Mouse (Mus musculus) CD4-positive, CD25-positive, alpha-beta regulatory T cell, adult 2 months (primary cell): Measurements from ENCODE around the gene Ezh1.

Source experiments
- DNase-seq: peaks from one replicate; pipeline ENCODE4 v3.0.0-alpha.2; 2012; ENCODE audit warnings: low read depth, low spot score

Gene Ezh1

DNA sequence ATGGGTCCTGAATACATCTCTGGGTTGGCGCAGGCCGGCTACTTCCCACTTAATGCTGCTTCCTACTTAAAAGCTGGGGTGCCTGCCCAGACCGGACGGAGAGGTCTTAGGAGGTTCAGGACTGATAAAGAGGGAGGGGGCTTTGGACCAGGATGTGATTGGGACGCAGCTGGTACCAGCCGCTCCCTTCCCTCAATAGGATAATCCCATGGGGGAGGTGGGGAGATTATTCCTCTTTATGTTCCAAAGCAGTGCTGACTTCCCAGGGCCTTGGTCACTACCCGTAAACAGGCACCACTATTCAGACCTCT, 20.4 kb upstream of the Ezh1 start:
- DNase-seq: no peak

DNA sequence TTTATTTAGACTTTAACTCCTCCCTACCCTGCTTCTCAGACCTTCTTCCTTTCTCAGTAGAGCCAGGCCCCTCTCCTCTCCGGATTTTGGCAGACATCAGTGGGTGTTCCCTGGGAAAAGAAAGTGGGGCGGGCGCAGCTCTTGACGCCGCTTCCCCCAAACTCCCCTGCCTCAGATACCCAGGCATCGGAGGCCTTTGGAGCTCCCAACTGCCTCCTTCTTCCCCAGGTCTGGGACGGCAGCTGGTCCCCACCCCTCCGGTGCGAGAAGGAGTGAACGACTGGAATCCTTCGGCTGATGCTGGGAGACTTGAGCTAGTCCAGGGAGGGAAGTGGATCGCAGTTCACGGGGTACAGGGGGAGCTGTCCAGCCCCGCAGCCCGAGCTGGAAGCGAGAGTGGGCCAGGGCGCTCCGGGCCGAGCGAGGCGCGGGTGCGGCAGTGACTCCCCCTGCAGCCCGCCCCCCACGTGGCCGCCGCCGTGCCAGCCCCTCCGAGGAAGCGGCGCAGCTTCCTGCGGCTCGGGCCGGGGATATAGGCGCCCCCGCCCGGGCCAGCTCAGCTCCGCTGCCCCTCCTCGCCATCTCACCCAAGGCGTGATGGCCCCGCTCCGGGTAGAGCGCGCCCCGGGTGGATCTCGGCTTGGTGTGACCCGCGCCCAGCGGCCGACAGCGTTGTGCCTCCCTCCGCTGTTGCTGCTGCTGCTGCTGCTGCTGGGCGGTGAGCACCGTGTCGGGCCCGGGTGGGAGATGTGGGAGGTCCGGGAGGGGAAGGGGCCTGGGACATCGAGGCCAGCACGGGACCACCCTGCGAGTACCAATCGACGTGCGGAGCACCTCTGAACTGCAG, 19.8 kb upstream of the Ezh1 start, which contains the start of gene Ramp2:
Gene Ramp2 (plus strand): TSS at position 174 of the 847 bp plus-strand sequence.
- DNase-seq: peak; percentile 32

GRCm38 (mm10) chr11:101245071-101245470, 18.8 kb upstream of the Ezh1 start:
- DNase-seq: no peak

DNA sequence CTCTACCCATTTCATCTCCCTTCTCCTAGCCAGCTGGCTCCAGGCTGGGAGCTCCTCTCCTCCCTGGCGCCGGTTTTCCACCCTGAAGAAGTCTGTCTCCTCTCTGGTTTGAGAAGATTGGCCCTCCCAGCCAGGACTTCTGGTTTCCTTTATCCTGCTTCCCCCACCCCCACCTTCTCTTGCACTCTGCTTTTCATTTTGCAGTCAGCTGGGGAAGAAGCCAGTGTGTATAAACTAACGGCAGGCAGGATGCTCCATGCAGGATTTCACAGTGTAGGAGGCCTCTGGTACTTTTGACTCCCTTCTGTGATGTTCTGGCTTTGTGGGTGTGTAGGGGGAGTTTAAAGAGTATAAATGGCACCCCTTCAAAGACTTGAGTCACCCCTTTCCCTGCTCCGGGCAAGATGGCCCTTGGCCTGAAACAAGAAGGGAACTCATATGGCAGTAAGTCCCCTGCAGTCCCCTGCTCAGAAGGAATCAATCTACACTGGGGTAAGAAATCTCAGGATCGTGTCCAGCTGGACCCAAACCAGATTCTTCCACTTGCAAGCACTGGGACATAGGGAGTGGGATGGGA, 11.9 kb upstream of the Ezh1 start:
- no peak for DNase-seq

DNA sequence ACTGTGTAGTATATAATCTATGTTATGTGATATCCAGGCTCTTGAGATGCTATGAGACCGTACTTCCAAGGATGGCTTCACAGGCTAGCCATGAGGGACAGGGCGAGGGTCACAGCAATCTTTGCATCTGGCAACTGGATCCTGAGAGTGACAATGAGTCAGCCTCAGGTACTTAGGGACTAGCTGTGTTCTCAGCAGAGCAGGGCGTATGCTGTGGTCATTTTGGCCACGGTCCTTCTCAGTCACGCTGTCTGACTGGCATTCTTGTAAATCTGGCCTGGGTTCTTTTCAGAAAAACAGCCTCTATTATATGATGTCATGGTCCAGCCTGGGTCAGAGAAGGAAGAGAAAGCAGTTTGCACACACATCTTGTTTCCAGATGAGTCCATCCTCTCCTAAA, 10.5 kb upstream of the Ezh1 start:
- no peak for DNase-seq

GRCm38 (mm10) chr11:101235429-101235828, 9.2 kb upstream of the Ezh1 start:
- DNase-seq: no peak

GRCm38 (mm10) chr11:101234124-101234523, 7.9 kb upstream of the Ezh1 start:
- DNase-seq: no peak

- no peak for DNase-seq
Measured at GRCm38 (mm10) chr11:101233240-101233639, 7.0 kb upstream of the Ezh1 start.

- no peak for DNase-seq
Measured at GRCm38 (mm10) chr11:101232010-101232839, 6.0 kb upstream of the Ezh1 start.

- no peak for DNase-seq
Measured at GRCm38 (mm10) chr11:101230991-101231871, 5.0 kb upstream of the Ezh1 start.

DNA sequence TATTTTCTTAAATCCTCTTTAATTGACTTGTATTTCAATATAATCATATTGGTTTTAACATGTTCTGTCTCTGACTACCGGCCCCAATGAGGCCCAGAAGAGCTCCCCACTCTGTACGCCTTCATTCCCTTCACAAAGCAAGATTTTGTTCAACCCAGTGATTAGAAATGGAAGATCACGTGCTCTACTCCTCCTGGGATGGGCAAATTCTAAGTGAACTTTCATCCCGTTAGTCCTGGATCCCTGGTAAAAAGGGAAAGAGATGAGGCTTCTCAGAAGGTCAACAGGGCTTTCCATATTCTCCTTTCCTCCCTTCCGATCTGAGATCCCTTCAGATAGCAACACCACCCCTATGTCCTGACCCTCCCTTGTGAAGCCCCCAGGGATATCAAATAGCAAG, 4.3 kb upstream of the Ezh1 start:
- no peak for DNase-seq

GRCm38 (mm10) chr11:101230061-101230511, 3.8 kb upstream of the Ezh1 start:
- no peak for DNase-seq

- DNase-seq: no peak
Measured at GRCm38 (mm10) chr11:101229361-101229900, 3.2 kb upstream of the Ezh1 start.

GRCm38 (mm10) chr11:101225331-101226064, 765 bp downstream of the Ezh1 start:
- DNase-seq: no peak

DNA sequence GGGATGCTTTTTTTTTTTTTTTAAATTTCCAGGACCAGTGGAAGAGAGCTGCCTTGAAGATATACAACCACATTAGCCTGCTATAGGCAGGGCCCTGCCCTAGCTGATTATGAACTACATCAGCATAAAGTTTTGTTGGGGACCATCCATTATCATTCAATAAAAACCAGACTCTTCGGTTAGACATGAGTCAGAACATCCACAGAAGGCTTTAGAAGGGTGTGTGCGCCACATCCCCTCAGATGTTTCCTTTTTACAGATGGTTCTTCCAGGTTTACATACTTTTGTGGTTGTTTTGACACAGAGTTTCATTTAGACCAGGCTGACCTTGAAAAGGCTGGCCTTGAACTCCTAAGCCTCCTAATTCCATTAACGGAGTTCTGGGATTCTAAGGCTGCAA, 1.9 kb downstream of the Ezh1 start:
- no peak for DNase-seq

DNA sequence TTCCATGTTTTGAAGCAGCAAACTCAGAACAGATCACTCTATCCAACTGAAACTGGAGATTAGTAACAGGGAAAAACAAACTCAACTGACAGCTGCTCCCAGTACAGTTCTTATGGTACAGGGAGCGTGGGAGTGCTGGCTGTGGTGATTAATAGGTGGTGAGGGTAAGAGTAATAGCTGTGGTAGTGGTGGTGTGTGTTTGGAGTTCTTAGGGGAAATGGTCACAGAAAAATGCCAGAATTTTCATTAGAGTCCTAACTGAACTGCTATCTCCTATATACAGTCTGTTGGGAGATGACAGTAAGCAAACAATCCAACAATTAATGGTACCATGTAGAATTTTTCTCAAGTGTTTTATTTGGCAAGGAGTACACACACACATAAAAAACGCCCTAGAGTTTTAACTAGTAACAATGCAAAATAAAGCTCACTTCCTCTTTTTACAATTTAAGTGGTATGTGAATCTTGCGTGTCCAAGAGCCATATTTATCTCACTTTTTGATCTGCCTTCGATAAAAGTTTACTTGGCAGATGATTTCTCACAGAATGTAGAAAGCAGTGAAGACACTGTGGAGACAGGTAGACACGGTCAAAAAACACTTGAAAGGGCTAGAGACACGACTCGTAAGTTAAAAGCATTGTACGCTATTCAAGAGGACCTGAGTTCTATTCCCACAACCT, 4.8 kb downstream of the Ezh1 start:
- DNase-seq: no peak

DNA sequence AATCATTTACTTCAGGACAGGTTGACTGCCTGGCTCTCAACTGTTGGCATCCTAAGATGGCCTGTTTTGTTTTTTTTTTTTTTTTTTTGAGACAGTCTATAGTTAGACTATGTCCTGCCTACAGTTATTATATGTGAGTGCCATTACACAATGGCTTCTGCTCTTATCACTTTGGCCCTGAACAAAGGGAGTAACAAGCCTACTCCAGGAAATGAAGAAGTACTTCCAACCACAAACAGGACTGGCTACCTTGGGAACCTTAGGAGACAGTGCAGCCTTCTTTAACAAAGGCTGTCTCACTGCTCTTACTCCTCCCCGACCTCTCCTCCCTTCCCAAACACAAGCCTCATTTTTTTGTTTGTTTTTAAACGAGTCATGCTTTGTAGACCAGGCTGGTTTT, 5.4 kb downstream of the Ezh1 start:
- DNase-seq: no peak

DNA sequence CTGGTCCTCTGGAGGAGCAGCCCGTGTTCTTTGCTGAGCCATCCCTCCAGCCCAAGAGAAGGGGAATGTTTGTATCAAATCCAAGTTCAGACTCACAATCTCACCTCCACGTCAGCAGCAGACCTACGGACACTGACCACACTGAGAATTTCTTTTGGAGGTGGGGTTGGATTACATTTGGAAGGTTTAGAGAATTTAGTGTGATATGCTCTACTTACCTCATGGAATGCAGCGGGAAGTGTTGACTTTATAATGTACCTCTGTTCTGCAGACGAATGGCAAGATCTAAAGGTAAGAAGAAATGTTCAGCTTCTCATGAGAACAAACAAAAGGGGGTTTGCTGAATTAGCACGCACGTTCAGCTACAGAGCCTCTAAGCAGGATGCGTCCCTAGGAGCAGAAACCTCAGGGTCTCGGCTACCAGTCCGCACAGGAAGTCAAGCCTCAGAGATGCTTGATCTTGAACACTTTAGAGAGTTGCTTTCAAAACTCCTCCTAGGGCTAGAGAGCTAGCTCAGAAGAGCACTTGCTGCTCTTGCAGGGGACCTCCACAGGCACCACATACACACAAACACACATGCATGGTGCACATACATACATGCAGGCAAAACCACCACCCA, 7.7 kb downstream of the Ezh1 start:
- DNase-seq: peak; percentile 29

DNA sequence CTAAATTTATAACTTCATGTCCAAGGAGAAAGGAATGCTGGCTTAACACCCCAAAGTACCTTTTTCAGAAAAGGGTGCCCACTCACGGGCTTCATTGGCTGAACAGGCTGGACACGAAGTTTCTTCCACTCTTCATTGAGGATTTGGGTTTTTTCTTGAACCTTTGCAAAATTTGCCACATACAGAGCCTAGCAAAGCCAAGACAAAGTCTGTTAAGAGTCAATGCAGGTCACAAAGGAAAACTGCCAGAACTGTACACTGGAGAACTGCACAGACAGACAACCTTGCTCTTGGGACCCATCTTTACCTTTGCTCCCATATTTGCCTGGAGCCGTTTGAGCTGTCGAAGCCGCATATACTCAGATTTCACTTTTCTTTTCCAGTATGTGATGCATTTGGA, 9.3 kb downstream of the Ezh1 start:
- no peak for DNase-seq
